Mouse (Mus musculus) frontal cortex, adult (tissue): ENCODE data around the gene Sstr1.

Source experiments
- ATAC-seq: cut with Nextera tagmentation; 2 replicates; pipeline ENCODE4 v1.9.2; 2017; ENCODE audit warnings: mild to moderate bottlenecking, moderate library complexity, mixed read lengths; ENCODE audit not compliant: low TSS enrichment

Sstr1 gene

DNA sequence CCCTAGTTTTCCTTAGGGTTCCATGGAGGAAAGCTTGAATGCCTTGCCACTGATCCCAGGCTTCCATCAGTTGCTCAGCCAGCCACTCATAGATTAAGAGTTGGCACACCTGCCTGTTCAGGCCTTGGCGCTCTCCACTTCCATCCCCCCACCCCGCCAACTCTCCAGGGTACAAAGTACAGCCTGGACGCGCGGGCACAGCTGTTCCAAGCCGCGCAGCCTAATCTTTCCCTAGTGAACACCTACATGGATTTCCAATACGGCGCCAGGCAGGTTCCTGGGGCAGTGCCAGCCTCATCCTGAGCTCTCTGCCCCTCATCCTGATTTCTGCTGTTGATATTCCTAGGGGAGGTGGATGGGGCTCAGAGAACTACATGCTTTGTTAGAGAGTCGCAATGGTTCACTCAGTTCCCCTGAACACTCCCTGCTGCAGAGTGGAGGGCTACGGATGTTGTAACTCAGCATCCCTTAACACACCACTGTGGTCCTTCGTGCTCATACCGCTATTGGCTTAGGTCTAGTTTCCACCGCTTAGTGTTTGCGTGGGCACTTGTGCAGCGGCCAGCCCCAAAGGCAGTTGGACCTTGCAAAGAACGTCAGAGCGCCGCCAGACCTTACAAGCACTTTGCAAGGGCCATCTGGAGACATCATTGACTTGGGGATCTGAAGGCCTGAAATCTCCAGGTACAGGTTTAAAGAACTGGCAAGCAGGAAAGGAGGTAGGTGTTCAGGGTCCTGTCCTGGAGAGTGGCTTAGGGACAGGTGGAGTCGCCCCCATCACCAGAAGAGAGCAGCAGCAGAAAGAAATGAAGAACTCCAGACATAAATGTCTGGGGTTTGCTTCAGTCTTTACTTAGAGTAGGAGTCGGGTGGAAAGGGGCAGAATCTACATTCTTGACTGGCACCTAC, at the start of gene Sstr1:
Gene Sstr1, plus strand, starts transcription at position 610 of the 909 bp plus-strand sequence.
- ATAC-seq: peak; percentile 11

- no peak for ATAC-seq
Measured at GRCm38 (mm10) chr12:58198810-58199209, 12.8 kb upstream of the Sstr1 start.

- peak; percentile 77 for ATAC-seq
Measured at GRCm38 (mm10) chr12:58201190-58201589, 10.4 kb upstream of the Sstr1 start.

DNA sequence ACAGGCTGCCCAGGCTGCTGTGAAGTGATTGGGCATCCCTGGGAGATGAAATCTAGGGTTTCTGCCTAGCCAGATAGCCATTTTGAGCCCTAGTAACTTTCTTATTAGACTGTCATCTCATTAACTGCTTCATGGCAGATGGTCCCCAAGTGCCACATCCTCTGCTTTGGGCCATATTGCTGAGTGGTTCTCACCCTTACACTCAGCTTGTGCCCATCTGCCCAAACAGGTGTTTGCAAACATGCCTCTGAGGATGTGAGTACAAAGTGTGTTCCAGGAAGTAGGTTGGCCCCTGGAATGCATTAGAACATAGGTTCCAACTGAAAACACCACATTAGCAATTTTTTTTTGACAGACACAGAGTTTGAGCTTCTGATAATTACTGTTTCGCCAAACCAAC, 3.6 kb upstream of the Sstr1 start:
- ATAC-seq: no peak

GRCm38 (mm10) chr12:58212261-58212923, 820 bp downstream of the Sstr1 start:
- peak; percentile 56 for ATAC-seq

- peak; percentile 17; the same call in 1 of the 2 replicates for ATAC-seq
Measured at GRCm38 (mm10) chr12:58212924-58213450, 1.4 kb downstream of the Sstr1 start.

- ATAC-seq: peak; percentile 21
Measured at GRCm38 (mm10) chr12:58213451-58214288, 2.1 kb downstream of the Sstr1 start.

DNA sequence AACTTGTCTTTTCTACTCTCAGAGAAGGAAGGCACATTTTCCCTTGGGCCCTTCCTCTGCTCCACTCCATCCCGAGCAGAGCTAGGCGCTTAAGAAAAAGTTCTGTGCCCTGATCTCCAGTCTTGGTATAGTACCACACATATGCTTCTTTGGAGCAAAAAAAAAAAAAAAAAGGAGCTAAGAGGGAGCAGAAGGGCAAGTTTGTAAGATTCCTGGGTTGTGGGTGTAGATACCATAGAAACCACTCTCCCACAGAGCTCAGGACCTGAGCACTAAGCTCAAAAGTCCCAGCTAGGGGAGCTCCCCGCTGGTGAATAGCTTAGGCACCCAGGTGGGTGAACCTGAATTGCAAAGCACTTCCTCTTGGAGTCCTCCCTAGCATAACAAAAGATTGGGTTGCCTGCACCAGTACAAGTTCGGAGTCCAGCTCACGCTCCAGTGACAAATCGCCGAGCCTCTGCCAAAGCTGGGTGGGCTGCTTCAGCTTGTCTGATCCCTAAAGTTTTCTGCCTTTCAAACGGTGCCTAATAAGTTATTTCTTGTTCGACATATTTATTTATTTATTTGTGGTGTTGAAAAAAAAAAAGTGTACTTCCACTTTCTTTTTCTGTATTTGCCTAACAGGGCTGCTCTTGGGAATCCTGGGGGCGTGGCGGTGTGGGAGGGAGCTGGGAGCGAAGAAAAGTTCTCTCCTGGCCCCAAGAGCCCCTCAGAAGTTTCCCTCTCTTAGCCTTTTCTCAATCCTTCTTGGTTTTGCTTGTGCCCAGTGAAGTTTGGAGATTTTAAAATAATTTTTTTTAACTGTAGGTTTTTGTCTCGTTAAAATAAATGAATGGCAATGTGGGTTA, 2.9 kb downstream of the Sstr1 start:
- 0 out of 2 replicates have a peak, but pooled peaks have one; percentile 7 for ATAC-seq

- no peak for ATAC-seq
Measured at GRCm38 (mm10) chr12:58216218-58216617, 4.6 kb downstream of the Sstr1 start.

DNA sequence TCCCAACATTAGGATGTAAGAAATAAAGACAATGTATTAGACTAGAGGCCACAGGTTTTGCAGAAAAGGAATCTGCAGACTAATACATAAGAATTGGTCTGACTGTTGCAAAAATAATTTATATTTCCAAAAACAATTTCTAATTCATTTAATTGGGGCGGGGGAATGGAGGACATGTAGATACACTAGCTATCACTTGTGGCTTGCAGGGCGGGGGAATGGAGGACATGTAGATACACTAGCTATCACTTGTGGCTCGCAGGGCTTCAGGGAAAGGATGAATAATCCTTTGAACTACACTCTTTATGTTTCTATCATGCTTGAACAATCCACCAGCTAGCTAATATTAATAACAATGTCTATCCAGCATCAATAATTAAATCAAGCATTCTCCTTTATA, 7.5 kb downstream of the Sstr1 start:
- ATAC-seq: no peak

GRCm38 (mm10) chr12:58225644-58226043, 14.1 kb downstream of the Sstr1 start:
- ATAC-seq: no peak

DNA sequence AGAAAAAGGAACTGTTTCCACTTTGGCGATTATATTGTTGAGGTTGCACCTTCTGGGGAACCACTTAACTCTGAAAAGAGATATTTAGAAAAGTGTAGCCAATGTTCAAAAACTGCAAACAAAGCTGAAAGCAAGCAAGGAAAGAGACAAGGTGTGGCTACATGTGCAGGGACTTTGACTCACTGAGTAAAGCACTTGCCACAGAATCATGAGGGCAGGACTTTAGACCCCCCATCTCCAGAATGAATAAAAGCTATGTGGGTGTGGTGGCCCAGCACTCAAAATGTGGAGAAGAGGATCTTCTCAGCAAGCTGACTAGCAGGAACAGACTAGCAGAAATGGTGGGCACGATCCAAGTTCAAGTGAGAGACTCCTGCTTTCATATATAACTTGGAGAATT, 20.9 kb downstream of the Sstr1 start:
- no peak for ATAC-seq

DNA sequence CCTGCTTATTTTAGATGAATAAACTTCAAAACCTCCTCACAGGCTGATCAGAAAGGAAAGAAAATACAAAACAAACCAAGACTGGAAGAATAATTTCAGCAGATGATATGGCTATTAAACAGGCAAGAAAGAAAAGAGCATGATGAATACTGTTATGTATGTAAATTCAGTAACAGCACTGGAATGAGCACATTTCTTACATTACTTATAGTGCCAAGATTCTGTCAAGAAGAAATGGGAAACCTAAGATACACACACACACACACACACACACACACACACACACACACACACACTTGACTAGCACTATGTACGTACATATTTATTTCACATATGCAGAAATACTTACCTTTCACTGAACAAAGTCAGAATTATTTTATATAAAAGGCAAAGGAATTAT, 40.3 kb downstream of the Sstr1 start:
- ATAC-seq: no peak
